Mouse (Mus musculus): ENCODE results near the gene Lgals7.

Gene Lgals7

GRCm38 (mm10) chr7:28863540-28863939 is at the start of gene Lgals7:
Lgals7 (plus strand) TSS chr7:28863853.
- no peak for DNase-seq

GRCm38 (mm10) chr7:28814306-28815034 is 49.2 kb upstream of the Lgals7 start:
- no peak for DNase-seq

- no peak for DNase-seq
These were observed 48.4 kb upstream of the Lgals7 start for GRCm38 (mm10) chr7:28815230-28815629.

GRCm38 (mm10) chr7:28816201-28816600 is 47.5 kb upstream of the Lgals7 start:
- no peak for DNase-seq

GRCm38 (mm10) chr7:28816920-28817319 is 46.7 kb upstream of the Lgals7 start:
- DNase-seq: no peak

DNA sequence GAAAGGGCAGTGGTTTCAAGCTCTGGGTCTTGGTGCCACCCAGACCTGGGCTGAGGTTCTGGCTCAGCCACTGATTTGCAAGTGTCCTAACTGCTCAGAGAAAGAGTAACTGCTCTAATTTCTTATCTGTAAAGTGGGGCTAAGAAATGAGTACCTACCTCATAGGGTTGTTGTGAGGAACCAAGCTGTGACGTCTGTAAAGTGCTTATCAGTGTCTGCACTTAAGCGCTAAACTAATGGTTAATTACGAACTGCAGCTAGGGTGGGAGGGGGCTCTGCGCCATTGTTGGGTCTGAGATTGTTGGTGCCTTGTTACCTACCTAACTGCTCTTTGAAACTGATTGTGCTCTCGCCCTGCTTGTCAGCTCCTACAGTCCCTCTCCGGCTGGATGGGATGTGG is 46.1 kb upstream of the Lgals7 start:
- no peak for DNase-seq

DNA sequence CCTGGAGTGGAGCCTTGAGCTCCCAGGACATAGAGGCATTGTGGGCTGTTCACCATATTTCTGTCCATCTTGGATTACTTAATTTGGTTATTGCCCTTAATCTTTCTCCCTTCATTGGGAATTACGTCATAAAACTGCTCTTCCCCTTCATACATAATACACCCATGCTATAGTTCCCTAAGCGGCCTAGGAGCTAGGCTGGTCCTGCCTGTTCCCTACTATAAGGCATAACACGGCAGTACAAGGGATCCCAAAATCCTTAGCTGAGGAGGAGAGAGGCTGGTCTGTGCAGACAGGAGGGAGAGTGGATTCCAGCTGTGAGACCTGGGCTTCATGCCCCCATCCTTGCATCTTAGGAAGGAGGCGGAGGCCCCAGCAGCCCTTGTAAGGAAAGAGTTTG is 45.7 kb upstream of the Lgals7 start:
- no peak for DNase-seq

DNA sequence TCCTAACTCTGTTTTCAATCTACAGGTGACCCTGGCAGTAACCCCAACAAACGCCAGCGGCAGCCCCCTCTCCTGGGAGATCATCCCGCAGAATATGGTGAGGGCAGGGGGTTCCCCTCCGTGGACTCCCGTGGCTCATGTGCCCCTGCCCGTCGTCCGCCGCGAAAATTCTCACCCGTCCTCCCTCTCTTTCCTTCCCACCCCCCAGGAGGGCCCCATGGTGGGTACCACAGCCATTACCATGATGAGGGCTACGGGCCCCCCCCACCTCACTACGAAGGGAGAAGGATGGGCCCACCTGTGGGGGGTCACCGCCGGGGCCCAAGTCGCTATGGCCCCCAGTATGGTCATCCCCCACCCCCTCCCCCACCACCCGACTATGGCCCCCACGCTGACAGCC is 45.2 kb upstream of the Lgals7 start:
- no peak for DNase-seq

DNA sequence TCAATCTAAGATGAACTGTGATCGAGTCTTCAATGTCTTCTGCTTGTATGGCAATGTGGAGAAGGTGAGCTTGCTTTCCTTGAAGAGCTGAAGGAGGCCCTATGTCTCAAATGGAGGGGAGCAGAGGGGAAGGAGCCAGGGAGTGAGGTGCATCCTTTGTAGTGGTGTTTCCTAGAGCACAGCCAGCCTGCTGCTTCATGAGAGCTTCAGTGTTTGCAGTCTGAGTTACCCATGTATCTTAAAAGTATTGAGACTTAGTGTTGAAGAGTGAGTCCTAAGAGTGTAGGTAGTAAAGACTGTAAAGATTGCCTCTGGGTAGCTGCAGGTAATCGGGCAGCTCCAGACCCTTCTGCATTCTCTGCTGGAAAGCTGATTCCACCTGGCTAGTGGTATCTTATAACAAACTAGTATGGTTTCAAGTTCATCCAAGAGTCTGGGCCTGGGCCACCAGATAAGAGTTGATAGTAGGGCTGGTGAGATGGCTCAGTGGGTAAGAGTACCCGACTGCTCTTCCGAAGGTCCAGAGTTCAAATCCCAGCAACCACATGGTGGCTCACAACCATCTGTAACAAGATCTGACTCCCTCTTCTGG is 44.7 kb upstream of the Lgals7 start:
- no peak for DNase-seq

DNA sequence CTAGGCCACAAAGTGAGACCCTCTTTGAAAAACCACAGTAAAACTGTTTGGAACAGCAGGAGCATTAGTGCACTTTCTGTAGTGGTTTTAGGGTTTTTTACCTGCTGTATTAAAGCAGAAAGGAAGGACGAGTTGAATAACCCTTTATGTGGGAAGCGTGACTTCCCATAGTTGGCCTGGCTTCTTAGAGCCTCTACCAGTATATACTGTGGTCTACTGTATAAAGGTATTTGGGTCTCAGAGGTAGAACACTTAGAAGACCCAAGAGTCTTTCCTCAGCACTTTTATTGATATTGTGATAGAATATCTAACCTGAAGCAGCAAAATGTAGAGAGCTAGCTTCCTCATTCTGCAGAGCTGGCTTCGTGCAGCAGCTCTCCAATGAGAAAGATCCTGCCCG is 44.1 kb upstream of the Lgals7 start:
- DNase-seq: no peak

DNA sequence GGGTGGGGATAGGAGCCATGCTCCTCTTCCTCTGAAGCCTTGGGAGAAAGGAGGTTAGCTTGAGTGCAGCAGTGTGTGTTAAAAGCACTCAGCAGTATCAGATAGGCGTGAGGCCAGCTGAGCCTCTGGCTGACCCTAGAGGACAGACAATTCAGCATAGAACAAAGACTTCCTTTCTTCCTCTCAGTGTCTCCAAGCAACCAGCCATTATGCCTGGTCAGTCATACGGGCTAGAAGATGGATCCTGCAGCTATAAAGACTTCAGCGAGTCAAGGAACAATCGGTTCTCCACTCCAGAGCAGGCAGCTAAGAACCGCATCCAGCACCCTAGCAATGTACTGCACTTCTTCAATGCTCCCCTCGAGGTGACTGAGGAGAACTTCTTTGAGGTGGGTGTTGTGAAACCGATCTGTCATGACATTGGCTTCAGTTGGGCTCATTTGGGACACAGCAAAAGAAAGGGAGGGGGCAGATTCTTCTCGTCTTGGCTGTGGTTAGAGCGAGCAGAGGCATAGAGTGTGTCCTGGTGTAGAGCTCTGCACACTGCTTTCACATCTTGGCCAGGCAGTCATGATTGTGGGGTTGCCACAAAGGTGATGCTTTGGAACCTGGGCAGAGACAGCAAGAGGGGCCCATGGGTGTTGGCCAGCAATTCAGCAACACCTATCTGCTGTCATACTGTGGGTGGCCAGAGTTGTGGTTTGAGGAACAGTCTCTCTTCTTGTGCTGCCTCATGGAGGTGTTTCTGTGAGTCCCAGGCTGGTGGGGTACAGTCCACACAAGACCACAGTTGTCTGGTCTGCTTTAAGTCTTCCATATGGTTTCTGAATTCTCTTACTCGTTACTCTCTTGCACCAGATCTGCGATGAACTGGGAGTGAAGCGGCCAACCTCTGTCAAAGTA is 43.0 kb upstream of the Lgals7 start:
- peak; percentile 87 for DNase-seq

- peak; percentile 35 for DNase-seq
These were observed 42.3 kb upstream of the Lgals7 start for GRCm38 (mm10) chr7:28821261-28821831.

GRCm38 (mm10) chr7:28822556-28822955 is 41.1 kb upstream of the Lgals7 start:
- no peak for DNase-seq

DNA sequence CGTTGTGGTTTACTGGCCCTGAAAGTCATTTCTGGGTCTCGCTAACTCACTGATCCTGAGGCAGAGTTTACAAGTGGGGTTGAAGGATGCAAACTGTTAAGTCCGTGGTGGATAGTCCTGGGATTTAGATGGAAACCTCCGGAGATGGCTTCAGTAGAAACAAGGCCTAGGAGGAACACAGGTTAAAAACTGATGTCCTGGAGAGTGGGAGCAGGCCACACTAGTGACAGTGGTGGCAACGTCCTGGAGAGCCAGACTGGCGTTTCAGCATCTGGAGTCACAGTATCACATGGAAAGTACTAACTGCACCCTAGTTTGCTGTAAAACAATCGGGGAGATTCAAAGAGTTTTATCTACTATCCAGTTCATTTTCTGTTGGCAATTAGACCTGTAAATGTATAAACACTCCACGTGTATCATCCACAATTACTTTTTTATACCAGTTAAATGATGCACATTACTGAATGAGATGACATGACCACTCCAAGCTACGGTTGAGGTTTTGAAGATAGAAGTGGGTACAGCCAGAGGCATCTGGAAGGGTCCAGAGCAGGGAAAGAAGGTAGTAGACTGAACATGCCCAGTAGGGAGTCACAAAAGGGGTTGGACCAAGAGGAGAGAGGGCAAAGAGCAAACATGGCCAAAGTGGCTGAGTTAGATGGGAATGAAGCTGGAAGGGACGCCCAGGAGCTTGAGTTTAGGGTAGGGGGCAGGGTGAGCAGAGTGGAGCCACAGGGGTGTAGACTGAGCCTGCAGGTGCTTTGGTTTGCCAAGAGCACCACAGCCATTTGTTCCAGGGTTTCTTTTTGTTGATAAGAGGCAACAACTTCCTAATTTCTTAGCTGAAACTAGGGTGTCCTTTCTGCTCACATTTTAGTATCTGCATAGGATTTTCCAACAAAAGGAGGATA is 40.4 kb upstream of the Lgals7 start:
- DNase-seq: no peak

DNA sequence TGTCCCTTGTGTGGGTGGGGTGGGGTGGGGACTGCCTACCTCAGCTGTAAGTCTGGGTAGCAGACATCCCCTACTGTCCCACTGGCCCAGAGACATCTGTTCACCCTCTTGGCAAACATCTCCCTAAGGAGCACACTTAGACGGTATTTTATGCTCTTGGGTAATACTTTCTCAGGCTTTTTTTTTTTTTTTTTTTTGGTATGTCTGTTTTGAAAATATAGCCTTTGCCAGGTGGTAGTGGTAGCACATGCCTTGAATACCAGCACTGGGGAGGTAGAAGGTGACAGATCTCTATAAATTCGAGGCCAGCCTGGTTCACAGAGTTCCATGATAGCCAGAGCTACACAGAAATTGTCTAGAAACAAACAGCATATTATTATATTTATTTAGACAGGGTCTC is 39.7 kb upstream of the Lgals7 start:
- no peak for DNase-seq

- peak; percentile 96 for DNase-seq
These were observed 38.5 kb upstream of the Lgals7 start, which contains the start of gene Ech1 for GRCm38 (mm10) chr7:28824941-28825685. Ech1 (plus strand) TSS chr7:28825217.

DNA sequence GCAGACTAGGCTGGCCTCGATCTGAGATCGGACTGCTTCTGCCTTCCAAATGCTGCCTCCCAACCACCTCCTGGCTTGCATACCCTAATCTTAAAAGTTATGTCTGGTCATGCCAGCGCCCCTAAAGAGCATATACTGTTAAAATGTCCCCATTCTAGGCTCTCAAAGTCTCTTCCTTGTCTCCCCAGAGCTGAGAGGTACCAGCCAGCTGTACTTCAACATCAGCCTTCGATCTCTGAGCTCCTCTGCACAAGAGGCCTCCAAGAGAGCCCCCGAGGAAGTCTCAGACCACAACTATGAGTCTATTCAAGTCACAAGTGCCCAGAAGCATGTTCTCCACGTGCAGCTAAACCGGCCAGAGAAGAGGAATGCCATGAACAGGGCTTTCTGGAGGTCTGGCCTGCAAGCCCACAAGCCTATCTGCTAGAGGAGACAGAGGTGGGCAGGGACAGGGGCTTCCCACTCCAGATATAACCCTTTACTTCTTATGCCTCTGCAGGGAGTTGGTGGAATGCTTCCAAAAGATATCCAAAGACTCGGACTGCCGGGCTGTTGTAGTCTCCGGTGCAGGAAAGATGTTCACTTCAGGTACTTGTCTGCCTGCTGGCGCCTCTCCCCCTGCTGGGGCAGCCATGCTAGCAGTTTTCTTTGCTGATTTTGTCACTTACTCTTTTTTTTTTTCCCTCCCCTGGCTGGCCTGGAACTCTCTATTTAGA is 37.8 kb upstream of the Lgals7 start:
- peak; percentile 50 for DNase-seq

GRCm38 (mm10) chr7:28826402-28826772 is 37.3 kb upstream of the Lgals7 start:
- DNase-seq: no peak

DNA sequence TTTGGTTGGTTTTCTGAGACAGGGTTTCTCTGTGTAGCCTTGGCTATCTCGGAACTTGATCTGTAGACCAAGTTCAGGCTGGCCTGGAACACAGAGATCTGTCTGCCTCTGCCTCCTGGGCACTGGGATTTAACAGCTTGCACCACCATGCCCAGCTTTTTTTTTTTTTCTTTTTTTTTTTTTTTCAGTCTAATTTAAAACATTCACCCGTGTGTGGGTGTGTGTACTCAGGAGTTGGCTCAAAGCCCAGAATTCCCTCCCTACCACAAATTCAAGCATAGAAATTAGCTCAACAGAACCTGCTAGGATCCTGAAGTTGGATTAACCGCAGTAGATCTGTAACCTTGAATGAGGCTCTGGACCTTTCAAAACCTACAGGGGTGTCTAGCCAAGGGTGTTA is 36.3 kb upstream of the Lgals7 start:
- DNase-seq: peak; percentile 72

DNA sequence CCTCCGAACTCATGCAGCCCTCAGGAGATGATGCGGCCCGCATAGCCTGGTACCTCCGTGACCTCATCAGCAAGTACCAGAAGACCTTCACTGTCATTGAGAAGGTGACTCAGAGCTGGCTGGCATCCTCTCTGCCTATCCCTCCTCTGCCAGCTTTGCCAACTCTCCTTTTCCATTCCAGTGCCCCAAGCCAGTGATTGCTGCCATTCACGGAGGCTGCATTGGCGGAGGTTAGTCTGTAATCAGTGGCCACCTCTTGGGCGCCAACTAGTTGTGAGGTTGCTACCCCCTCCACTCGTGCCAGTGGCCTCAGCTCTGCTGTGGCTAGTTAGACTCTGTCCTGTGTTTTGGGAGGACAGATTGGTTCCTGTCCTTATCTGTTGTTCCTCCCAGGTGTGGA is 33.8 kb upstream of the Lgals7 start:
- DNase-seq: no peak

GRCm38 (mm10) chr7:28830981-28831380 is 32.7 kb upstream of the Lgals7 start:
- DNase-seq: no peak

All from lung, postnatal 36 days (tissue).